Mouse (Mus musculus) kidney, postnatal 10 days (tissue): Measurements from ENCODE around the gene Lmln.
"Not testable (repeated sequence)": the region's sequence is repeated elsewhere in the genome, so short reads cannot be mapped to it uniquely, and the experiment has no call there.

Experiments used
- DNase-seq: peaks from one replicate; pipeline ENCODE4 v3.0.0; 2021; ENCODE audit warnings: mixed read lengths

Gene Lmln

DNA sequence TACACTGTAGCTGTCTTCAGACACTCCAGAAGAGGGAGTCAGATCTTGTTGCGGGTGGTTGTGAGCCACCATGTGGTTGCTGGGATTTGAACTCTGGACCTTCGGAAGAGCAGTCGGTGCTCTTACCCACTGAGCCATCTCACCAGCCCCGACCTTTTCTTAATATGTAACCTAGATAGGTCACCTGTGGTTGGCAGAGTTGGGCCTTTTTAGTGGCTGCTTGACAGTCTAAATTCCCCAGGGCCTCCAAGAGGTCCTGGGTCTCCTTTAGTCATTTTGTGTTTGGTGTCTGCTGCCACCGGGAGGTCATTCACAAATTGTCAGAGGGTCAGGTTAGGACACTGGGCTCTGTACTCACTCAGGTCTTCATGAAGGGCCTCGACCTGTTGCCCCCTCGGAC, 76.7 kb downstream of the Lmln start:
- DNase-seq: not testable (repeated sequence)

DNA sequence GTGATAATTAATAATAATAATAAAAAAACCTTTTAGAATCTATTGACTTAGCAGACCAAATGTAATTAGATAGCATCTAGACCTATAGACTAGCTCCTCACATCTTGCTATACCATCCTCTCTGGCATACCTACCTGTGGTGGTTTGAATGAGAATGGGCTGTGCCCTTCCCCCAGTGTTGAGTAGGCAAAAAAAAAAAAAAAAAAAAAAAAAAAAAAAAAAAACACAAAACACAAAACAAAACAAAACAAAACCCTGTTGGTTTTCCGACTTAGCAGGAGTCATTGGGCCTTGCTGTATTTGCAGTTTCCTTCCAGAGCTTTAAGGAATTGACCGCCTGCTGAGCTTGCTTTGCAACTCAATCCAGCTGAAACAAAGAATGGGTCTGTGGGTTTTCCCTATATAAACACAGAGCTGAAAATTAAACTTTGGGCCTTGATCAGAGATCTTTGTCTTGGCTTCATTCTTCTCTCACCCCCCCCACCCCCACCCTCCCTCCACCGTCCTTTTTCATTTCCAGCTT, 79.5 kb downstream of the Lmln start:
- DNase-seq: no peak

DNA sequence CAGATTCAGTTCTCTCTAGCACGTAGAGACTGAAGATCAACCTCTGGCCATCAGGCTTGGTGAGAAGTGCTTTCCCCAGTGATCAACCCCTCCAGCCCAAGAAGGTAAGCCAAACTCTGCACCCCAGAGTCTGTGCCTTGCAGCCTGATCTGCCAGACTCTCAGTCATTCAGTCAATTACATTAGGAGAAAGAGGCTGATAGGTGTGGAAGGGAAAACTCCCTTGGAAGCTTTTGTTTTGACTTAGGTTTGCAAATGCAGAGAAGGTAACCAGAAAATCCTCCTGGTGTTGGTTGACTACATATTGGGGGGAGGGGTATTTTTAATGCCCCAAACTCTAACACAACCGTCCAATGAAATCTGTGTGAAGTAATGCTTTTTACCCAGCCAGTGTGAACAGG, 81.1 kb downstream of the Lmln start:
- no peak for DNase-seq

DNA sequence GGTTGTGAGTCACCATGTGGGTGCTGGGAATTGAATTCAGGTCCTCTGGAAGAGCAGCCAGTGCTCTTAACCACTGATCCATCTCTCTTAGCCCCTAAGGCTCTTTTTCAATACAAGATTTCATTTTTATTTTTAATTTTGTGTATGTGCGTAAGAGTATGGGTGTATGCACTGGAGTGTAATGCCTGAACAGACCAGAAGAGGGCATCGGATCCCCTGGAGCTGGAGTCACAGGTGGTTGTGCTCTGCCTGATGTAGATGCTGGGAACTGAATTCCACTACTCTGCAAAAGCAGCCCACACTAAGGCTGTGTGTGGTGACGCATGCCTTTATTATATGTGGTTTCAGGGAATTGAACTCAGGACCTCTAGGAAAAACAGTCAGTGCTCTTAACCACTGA, 83.9 kb downstream of the Lmln start:
- no peak for DNase-seq

DNA sequence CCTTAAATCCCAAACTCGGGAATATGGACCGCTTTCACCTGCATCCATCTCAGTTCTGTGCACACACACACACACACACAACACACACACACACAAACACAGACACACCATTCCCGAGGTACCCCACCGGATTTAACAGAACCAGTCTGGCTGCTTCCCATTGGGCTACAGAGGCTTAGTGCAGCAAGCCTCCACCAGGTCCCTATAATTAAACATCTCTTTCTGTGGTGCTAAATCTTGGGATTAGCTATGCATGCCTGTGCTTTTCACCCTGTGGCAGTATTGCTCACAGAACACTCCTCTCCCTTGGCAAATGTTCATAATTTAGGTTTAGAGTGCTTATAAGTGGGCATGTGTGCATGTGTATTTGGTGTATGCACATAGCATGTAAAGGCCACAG, 85.8 kb downstream of the Lmln start:
- DNase-seq: no peak

DNA sequence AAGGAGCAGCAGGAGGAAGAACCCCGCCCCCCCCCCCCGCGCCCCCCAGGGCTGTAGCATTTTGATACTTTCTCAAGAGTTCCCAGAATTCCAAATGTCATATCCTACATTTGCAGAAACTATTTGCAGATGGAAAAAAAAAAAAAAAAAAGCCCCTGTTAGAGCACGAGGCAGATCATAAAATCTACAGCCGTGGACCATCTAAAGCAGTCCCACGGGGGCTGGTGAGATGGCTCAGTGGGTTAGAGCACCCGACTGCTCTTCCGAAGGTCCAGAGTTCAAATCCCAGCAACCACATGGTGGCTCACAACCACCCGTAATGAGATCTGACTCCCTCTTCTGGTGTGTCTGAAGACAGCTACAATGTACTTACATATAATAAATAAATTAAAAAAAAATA, 88.6 kb downstream of the Lmln start:
- not testable (repeated sequence) for DNase-seq

DNA sequence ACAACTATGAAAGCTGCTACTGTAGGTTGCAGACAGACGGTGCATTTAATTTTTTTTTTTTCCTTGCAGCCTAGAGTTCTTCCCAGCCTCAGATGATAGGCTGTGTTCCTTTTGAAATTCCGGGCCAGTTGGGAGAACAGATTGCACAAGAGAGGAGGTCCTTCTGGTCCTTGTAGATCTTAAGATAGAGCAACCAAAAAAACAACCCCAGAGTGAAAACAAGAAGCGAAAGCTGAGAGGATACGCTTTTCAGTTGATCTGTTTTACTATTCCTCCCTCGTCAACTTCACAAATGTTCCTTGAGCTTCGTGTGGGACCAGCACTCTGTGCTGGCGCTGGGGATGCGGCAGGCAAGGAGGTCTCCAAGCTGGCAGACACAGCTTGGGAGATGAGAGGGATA, 89.2 kb downstream of the Lmln start:
- no peak for DNase-seq

DNA sequence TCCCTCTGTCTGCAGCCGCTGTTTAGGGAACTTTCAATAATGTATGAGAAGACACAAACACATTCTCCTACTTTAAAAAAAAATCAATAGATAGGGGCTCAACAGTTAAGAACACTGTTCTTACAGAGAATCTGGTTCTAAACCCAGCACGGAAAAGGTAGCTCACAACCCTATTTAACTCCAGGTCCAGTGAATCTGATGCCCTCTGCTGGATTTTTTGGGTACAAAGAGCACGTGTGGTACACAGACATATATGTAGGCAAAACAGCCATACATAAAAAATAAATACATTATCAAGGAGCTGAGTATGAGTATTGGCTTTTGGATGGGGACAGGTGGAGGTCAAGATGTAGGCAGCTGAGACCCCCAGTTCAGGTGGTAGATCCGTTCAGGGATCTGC, 92.7 kb downstream of the Lmln start:
- DNase-seq: peak; percentile 59

DNA sequence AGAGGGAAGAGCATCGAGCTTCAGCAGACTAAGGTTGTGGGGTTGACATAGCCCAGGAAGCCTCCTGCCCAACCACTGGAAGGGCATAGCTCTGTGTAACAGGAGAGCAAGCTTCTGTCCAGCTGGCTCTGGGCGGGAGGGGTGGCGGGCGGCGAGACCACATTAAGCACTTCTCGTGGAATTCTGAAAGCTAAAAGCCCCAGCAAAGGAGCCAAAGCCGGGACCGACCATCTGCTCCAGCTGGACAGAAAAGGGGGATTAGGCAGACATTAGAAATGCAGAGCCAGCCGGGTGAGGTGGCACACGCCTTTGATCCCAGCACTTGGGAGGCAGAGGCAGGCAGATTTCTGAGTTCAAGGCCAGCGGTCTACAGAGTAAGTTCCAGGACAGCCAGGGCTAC, 95.7 kb downstream of the Lmln start:
- DNase-seq: no peak

DNA sequence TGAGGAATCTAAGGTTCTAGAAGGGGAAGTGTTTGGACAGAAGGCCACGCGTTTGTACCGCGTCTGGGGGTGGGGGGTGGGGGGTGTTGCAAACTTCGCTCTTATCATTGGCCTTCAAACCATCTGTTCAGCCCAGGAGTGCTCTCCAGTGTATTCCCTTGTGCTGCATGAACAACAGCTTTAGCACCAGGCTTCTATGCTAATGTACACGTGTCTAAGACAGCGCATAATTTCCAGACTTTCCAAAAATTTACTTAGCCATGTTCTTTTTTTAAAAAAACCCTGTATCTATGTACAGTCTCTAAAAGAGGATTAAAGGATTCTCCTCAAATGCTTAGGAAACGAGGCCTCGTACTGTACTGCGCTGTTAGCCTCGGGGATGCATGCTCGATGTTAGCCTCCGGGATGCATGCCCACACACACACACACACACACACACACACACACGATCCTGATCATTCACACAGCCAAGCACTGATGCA, 96.3 kb downstream of the Lmln start:
- DNase-seq: no peak

DNA sequence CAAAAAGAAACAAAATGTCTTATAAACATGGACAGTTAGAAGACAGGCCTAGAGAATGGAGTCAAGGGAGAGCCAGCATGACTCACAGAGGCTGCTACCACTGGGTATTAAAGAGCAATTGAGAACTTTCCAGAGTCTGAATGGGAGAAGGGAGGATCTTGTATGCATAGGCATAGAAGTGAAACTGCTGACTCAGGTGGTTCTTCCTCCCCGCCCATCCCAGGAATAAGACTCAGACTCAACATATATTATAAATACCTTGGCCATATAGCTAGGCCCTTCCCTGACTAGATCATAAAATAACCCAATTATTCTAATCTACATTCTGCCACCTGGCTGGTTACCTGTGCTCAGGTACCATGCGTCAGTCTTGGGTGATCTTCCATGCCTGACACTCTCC, 97.0 kb downstream of the Lmln start:
- DNase-seq: no peak

DNA sequence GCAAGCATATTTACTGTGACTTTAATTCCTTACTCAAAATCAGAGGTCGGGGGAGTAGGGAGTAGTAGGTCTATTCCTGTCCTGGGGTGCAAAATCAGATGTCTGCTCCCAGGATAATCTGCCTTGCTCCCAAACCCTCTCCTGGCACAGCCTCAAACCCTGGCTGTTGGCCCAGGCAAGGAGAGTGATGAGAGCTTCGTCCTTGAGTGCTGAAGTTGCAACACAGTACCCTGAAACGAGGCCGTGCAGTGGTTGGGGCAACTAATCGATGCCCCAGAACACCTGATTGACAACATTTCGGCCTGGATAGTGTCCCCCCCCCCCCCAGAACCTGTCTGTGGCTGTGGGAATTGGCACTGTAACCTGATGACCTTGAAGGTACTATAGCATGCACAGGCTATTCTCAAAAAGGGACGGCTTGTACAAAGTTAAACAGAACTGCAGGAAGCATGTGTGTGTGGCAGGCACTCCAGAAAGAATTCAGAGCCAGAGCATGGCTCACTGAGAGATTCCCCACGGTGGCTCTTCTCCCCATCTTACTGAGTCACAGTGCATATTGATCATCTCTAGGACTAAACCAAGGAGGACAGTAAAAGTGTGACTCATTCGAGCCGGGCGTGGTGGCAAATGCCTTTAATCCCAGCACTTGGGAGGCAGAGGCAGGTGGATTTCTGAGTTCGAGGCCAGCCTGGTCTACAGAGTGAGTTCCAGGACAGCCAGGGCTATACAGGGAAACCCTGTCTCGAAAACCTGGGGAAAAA, 101.2 kb downstream of the Lmln start:
- DNase-seq: no peak

DNA sequence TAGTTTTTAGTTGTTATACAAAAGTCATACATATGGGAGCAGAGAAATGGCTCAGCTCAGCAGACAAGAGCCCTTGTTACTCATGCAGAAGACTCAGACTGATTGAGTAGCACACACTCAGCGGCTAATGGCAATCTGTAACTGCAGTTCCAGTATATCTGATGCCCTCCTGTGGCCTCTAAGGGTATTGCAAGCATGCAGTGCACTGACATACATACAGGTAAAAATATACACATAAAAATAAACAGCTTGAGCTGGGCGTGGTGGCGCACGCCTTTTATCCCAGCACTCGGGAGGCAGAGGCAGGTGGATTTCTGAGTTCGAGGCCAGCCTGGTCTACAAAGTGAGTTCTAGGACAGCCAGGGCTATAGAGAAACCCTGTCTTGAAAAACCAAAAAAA, 104.0 kb downstream of the Lmln start:
- DNase-seq: peak; percentile 50

DNA sequence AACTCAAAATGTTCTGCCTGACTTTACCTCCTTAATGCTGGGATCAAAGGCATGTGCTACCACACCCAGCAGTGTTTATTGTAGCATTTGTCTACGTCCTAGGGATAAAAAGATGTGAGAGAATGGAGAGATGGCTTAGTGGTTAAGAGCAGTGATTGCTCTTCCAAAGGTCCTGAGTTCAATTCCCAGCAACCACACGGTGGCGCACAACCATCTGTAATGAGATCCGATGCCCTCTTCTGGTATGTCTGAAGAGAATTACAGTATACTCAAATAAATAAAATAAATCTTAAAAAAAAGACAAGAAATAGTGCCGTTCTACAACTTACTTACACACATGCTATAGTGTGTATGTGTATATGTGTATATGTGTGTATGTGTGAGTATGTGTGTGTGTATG, 105.2 kb downstream of the Lmln start:
- no peak for DNase-seq

DNA sequence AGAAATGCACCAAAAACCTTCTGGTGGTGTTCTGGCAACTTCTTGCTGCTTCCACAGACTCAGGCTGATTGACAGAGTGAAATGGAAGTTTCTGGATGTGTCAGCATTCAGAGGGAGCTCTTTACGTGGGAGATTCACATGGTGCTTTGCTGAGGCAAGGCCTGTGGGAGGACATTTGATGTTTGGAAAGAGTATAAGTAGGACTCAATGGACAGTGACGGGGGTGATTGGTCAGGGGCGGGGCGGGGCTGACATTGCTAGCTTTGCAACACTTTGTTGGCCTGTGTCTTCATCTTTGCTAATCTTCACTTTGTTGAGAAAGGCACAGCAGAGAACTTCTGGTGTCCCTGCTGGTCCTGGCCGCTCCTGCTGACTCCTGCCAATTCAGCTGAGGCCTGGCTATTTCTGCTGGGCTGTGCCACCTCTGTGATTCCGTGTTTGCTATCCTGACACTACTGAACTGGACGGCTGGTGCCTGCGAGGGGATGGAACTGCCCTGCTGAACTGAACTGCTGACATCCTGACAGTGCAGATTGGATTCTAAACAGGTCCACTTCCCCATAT, 107.2 kb downstream of the Lmln start:
- DNase-seq: no peak

DNA sequence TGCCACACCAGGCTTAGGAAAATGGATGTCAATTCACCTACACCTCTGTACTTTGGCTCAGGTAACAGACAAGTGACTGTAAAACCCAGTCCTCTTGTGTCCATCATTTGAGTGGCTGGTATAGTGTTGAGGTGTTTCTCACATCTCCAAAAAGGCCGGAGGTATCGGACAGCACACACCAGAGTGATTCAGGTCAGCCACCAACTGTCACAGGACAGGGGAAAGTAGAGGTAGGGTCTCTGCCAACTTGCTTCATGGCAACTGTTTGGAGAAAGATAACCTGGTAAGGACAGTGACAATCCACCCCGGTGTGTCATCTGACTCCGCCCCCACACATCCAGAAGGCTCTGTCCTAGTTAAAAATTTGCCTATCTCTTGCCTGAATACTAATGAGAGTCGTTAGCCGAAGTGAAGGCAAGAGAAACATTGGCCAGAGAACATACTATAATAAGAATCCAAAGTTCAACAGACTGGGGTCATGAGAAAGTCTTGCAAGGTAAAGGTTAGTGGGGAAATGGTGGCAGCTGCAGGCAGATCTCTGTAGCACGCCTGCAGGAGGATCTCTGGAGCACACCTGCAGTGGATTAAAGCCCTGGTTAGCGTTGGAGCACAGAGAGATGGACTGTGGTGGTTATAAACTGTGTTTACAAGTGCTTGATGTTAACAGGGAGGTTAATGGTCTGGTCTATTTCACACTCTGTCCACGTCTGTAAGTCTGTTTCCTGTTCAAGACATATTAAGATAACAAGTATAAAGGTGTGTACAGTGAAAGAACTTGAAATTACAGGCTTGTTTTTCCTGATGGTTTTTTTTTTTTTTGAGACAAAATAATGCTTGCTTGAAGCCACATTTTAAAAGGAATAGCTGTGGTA, 108.6 kb downstream of the Lmln start:
- peak; percentile 45 for DNase-seq

DNA sequence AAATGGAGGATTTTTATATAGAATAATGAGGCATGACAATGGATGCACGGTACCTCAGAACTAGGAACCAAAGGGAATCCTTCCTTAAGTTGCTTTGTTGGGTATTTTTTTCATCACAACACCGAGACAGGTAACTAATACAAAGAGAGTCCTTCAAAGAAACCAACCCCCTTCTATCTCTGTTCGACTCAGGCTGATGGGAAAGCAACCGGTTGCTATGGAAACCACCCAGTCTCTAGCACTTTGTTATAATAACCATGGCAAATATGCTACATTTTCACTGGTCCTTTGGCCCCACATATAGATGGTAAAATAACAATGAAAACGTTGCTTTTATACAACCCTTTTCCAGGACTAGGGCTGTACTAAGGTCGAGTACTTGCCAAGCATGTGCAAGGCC, 109.5 kb downstream of the Lmln start:
- DNase-seq: no peak

DNA sequence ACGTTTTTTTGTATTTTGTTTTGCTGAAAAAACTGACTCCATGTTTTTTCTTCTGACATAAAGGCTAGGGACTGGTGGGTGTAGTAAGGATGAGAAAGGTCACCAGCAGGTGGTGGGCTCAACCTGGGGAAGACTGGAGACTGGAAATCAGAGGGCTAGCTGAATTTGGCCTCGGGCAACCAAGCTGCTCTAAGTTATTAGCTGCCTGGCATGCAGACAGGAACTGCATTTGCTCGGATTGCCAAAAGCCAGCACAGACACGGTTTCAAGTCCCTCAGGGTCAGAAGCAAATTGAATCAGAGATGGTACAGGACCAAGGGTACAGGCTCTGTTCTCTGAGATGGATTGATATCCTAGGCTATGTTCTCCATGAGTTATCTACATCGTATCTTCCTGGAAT, 110.8 kb downstream of the Lmln start:
- no peak for DNase-seq

DNA sequence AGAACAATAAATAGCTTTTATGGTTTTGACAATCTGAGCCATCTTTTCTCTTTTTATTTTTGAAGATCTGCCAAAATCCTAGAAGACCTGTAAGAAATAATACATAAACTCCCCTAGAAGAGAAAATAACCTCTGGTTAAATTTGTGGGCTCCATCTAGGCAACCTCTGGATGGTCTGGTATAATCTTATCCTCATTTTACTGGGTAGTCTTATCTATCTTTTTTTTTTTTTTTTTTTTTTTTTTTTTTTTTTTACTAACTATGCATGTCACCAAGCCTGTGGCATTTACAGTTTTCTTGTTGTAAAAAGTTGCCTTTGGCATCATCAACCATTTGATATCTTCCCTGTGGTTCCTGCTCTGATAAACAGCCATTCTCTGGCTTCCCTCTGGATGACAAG, 112.4 kb downstream of the Lmln start:
- DNase-seq: no peak

DNA sequence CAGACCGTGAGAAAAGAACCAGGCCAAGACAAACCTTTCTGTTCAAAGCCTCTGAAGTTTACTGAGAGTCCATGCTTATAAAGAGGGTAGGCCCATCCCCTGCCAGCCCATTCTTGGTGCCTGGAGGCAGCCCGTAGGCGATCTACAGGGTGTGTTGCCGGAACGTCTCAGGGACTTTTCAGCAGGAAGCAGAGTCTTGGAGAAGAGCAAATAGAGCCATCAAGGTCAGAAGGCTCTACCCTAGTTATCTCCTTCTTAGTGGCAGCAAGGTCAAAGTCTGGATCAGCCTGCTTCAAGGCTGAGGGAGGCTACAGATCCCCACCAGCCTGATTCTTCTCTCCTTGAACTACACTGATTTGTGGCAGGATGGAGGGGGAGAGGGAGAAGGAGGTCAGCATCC, 114.5 kb downstream of the Lmln start:
- not testable (repeated sequence) for DNase-seq
